Mouse (Mus musculus) cortical plate, adult 2 months (tissue): ENCODE measurements around the gene Myo7a.

Experiments
- CTCF ChIP-seq: fragments of 200-500 bp; IDR thresholded peaks from 2 replicates; pipeline ENCODE4 v1.5.1; 2011; ENCODE audit warnings: mild to moderate bottlenecking, control low read depth, low read length; ENCODE audit not compliant: insufficient read depth; ENCODE audit errors: extremely low read depth
- POLR2A ChIP-seq: fragments of 200-500 bp; IDR thresholded peaks from 2 replicates; pipeline ENCODE4 v1.6.1; 2011; ENCODE audit warnings: mild to moderate bottlenecking, low read length, control low read depth; ENCODE audit not compliant: insufficient read depth; ENCODE audit errors: extremely low read depth

DNA sequence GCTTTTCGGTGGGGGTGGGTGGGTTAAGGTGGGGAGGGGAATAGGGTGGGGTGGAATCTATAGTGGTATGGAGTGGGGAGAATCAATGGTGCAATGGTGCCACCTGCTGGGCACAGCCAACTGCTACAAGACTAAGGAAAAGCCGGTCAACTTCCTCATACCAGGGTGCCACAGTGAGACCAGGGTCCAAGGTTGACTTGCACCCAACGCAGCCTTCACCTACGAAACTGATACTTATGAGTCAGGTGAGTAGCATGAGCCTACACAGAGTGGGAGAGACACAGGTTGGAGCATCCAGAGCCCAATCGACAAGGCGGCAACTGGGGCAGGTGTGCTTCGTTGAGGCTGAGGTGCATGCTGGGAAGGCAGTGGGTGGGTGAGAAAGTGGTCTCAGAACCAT lies 1.0 kb upstream of the Myo7a start:
- TF ChIP-seq POLR2A (no peak), CTCF (peak; percentile 94)
